Comparison of ENCODE assay signal across 14 mouse cellular contexts in the genomic region with DNA sequence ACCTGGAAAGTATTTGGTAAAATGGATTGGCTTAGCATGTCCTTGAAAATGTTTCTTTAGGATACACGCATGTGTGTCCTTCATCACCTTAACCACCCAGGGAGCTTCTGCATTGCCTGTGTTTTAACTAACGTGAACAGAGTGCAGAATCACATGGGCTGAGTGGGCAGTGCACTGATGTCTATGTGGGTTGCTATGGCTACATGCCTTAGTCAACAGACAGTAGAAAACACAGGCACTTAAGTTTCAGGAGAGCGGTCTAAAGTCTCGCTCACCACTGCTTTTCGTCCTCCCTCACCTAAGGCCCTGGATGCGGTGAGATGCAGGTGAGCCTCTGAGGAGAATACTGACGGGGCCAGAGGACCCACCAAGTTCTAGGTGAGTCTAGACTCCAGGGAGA.
DNase-seq lines count a peak whose midpoint lies in the region; ATAC-seq lines count a peak whose summit lies in the region.
"Had no signal": no experiment of that assay in that cellular context is flagged by ENCODE, and none has a peak within 500 bp of the region (broad histone marks: within the 10 kb centered on the region; RNA-seq: fewer than 3 reads in every experiment).

No protein-coding gene starts in this region.

- no peaks in the 10 kb centered on the region for H3K9me3 ChIP-seq in heart, embryonic 12.5 days (replicated peaks)
- H3K9me3 ChIP-seq in midbrain, embryonic 13.5 days = no peaks in the 10 kb centered on the region
- H3K9me3 ChIP-seq: embryonic facial prominence, embryonic 12.5 days; lung, embryonic 15.5 days; neural tube, embryonic 13.5 days had no signal

- no peak overlapping the region for H3K27ac ChIP-seq in heart, embryonic 12.5 days (ENCODE audit: poor library complexity, severe bottlenecking)
- no peak overlapping the region for H3K27ac ChIP-seq in midbrain, embryonic 13.5 days
- H3K27ac ChIP-seq: embryonic facial prominence, embryonic 12.5 days; kidney, postnatal 0 days; lung, embryonic 15.5 days; neural tube, embryonic 13.5 days had no signal

- H3K36me3 ChIP-seq in heart, embryonic 12.5 days = peaks cover 34% of the 10 kb centered on the region
- H3K36me3 ChIP-seq in midbrain, embryonic 13.5 days = peaks cover 27% of the 10 kb centered on the region

- peak; percentile 63 for DNase-seq in heart, adult 11 months
- DNase-seq in layer of hippocampus, adult 9-11 months = peak; percentile 40
- DNase-seq in layer of hippocampus, postnatal 25 days (ENCODE audit: extremely low spot score in 1 of 2, low spot score in 1 of 2) = no peak
- DNase-seq in brain, adult 2 months (ENCODE audit: low read depth, low spot score) = peak; percentile 73
- DNase-seq: cerebellum, adult 18-20 months; thymus, postnatal 25 days had no signal

- no peak for ATAC-seq in heart, embryonic 12.5 days (ENCODE audit: insufficient number of reproducible peaks, low FRiP score)
- 0 out of 2 replicates have a peak, but pooled peaks have one; percentile 25 for ATAC-seq in midbrain, embryonic 13.5 days
- ATAC-seq in granulocyte monocyte progenitor cell, adult 5-6 weeks (replicated peaks; ENCODE audit: poor library complexity, severe bottlenecking) = no peak

- 60% methylated on average over 7 of the region's 7 CpGs for WGBS in heart, embryonic 12.5 days
- WGBS in midbrain, embryonic 13.5 days = 74% methylated on average over 7 of the region's 7 CpGs

- H3K4me3 ChIP-seq in heart, embryonic 12.5 days = no peak overlapping the region
- no peak overlapping the region for H3K4me3 ChIP-seq in midbrain, embryonic 13.5 days (replicated peaks)
- H3K4me3 ChIP-seq: embryonic facial prominence, embryonic 12.5 days; lung, embryonic 15.5 days; neural tube, embryonic 13.5 days had no signal

- no peak overlapping the region; the same call in 1 of the 2 replicates for H3K9ac ChIP-seq in heart, embryonic 12.5 days
- H3K9ac ChIP-seq in midbrain, embryonic 13.5 days (replicated peaks) = no peak overlapping the region
- H3K9ac ChIP-seq: embryonic facial prominence, embryonic 12.5 days; lung, embryonic 15.5 days; neural tube, embryonic 13.5 days had no signal

- no peaks in the 10 kb centered on the region for H3K27me3 ChIP-seq in heart, embryonic 12.5 days (replicated peaks)
- no peaks in the 10 kb centered on the region for H3K27me3 ChIP-seq in midbrain, embryonic 13.5 days
- H3K27me3 ChIP-seq: embryonic facial prominence, embryonic 12.5 days; lung, embryonic 15.5 days; neural tube, embryonic 13.5 days had no signal

- H3K4me2 ChIP-seq in heart, embryonic 12.5 days = no peak overlapping the region
- no peak overlapping the region for H3K4me2 ChIP-seq in midbrain, embryonic 13.5 days (replicated peaks)
- H3K4me2 ChIP-seq: embryonic facial prominence, embryonic 12.5 days; liver, embryonic 11.5 days; lung, embryonic 15.5 days; neural tube, embryonic 13.5 days had no signal

- peaks cover 15% of the 10 kb centered on the region for H3K4me1 ChIP-seq in heart, embryonic 12.5 days (replicated peaks)
- H3K4me1 ChIP-seq in midbrain, embryonic 13.5 days (replicated peaks) = peaks cover 37% of the 10 kb centered on the region
- H3K4me1 ChIP-seq: embryonic facial prominence, embryonic 12.5 days; lung, embryonic 15.5 days had no signal

Comparison
In these comparisons a context has a peak if more than half of its experiments do, and no peak if none do; other contexts are left out.
1. DNase-seq: peak in heart, adult 11 months (single experiment), layer of hippocampus, adult 9-11 months (single experiment) and brain, adult 2 months (single experiment); none in layer of hippocampus, postnatal 25 days (0 of 2).